Mouse (Mus musculus) hindlimb bud, embryonic 11.5 days (tissue): Measurements from ENCODE around the gene Ccl3.

Source experiments
- DNase-seq: peaks from one replicate; pipeline ENCODE4 v3.0.0-alpha.2; 2012; ENCODE audit warnings: low read depth, low spot score; ENCODE audit errors: extremely low spot score

Ccl3 gene

GRCm38 (mm10) chr11:83623586-83623985 is 25.6 kb downstream of the Ccl3 start:
- DNase-seq = no peak

- DNase-seq = no peak
Measured at GRCm38 (mm10) chr11:83619037-83619436, 30.1 kb downstream of the Ccl3 start.

GRCm38 (mm10) chr11:83618238-83618637 is 30.9 kb downstream of the Ccl3 start:
- DNase-seq = no peak

GRCm38 (mm10) chr11:83616586-83616985 is 32.6 kb downstream of the Ccl3 start:
- DNase-seq = no peak

GRCm38 (mm10) chr11:83610900-83611299 is 38.3 kb downstream of the Ccl3 start:
- no peak for DNase-seq

- no peak for DNase-seq
Measured at GRCm38 (mm10) chr11:83606396-83606795, 42.8 kb downstream of the Ccl3 start.

- DNase-seq = no peak
Measured at GRCm38 (mm10) chr11:83605535-83605934, 43.6 kb downstream of the Ccl3 start.

- no peak for DNase-seq
Measured at GRCm38 (mm10) chr11:83604698-83605097, 44.5 kb downstream of the Ccl3 start.

- DNase-seq = no peak
Measured at GRCm38 (mm10) chr11:83603399-83603798, 45.8 kb downstream of the Ccl3 start.

GRCm38 (mm10) chr11:83600576-83600975 is 48.6 kb downstream of the Ccl3 start:
- no peak for DNase-seq

- no peak for DNase-seq
Measured at GRCm38 (mm10) chr11:83598991-83599390, 50.2 kb downstream of the Ccl3 start.

GRCm38 (mm10) chr11:83598207-83598837 is 50.8 kb downstream of the Ccl3 start:
- DNase-seq = no peak
